Mouse (Mus musculus) bone marrow, adult 2 months (tissue): ENCODE measurements around the gene Dnajc30.

ENCODE experiments used
- CTCF ChIP-seq: fragments of 200-500 bp; IDR thresholded peaks from 2 replicates; pipeline ENCODE4 v1.5.1; 2011; ENCODE audit warnings: low read length, control low read depth; ENCODE audit not compliant: control insufficient read depth, insufficient read depth
- POLR2A ChIP-seq: fragments of 200-500 bp; IDR thresholded peaks from 2 replicates; pipeline ENCODE4 v1.6.1; 2011; ENCODE audit warnings: low read depth, mild to moderate bottlenecking, control low read depth, low read length, borderline replicate concordance; ENCODE audit not compliant: control insufficient read depth

- TF ChIP-seq CTCF (no peak), POLR2A (no peak)
Measured at GRCm38 (mm10) chr5:135048539-135048938, 15.5 kb upstream of the Dnajc30 start.
